Mouse (Mus musculus) heart, postnatal 0 days (tissue): Measurements from ENCODE around the gene Gpi1.

Experiments
- CTCF ChIP-seq: IDR thresholded peaks from 2 replicates; pipeline ENCODE4 v1.5.1; 2016; ENCODE audit warnings: antibody characterized with exemption, control low read depth, low read depth
- EP300 ChIP-seq: IDR thresholded peaks from 2 replicates; pipeline ENCODE4 v1.6.1; 2016; ENCODE audit warnings: antibody characterized with exemption, low read depth

GRCm38 (mm10) chr7:34169454-34169853 lies 60.7 kb downstream of the Gpi1 start, which contains the start of gene Uba2:
- TF ChIP-seq CTCF (no peak), EP300 (no peak)
